Mouse (Mus musculus) mouse embryonic stem cell (cell line): Measurements from ENCODE around the gene Cd6.

Source experiments
- in situ Hi-C, 2 experiments: fragments of 300-500 bp; cut with MboI; formaldehyde crosslinking; loops; 1 replicate in 1 of 2; 3 replicates in 1 of 2; pipeline ENCODE4 v1.14.3; 2019 to 2020; ENCODE audit warnings: low sequenced_read_pairs in 2 of 2, low pct_unique_long_range_greater_than_20kb in 1 of 2, mixed read lengths in 1 of 2; ENCODE audit not compliant: unreplicated experiment in 1 of 2

Cd6 gene

DNA sequence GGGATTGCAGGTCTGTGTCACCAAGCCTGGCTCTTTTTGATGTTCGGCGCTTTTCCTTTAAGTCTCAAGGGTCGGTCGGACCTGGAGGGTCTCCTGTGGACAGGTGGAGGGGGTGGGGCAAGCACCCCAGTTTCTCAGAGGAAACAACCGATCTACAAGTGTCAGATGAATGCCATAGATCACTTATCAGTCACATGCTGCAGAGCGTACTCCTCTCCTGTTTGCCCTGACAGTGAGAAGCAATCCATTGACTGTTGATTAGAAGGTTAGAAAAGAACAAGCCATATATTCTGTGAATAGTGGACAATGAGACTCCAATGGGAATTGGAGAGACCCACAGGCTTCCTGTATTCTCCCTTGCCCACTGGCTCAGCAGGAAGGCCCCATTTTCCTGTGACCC is 79.7 kb downstream of the Cd6 start:
- in situ Hi-C loops = no loop called here

DNA sequence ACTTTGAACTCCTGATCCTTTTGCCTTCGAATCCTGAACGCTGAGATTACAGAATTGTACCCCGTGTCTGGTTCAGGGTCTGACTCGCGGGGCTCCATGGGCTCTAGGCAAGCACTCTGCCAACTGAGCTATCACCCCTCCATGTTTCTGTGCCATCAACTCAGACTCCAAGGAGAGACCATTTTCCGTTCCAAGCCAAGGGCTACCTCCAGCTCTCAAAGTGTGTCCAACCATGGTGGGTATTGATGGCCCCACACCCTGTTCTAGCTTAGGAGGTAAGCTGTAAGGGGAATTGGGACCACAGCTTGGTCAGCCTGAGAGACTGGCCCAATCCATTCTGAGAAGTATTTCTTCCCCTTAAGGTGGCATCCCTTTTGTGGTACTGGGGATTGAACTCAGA is 80.6 kb downstream of the Cd6 start:
- in situ Hi-C loops = no loop called here

DNA sequence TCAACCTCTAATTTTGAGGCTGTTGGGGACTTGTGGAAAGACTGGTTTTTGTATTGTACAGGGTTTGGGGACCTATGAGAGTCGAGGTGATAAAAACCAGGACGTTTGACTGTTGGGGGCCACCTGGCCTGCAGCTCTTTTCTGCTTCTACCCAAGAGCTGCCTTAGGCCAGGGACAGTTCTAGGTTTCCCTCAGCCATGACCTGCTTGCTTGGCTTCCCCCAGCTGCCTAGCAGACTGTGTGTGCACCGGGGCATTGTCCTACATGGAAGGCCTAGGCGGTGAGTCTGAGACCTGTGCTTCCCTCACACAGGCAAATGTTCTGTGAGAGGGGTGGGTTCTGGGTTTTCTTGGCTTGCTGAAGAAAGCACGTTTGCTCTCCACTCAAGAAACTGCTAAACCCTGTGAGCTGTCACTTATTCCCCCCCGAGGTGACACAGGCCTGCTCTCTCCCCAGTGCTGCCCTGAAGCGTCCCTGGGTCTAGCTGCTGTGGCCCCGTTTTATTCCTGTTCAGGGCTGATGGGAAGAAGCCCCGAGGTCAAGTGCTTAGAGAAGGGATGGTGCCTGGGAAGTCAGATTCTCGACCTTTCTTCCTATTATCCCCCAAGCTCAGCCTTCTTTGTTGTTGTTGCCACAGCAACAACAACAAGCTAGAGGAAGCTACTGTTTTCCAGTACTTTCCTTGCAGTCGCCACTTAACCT is 81.3 kb downstream of the Cd6 start:
- in situ Hi-C loops = no loop called here

DNA sequence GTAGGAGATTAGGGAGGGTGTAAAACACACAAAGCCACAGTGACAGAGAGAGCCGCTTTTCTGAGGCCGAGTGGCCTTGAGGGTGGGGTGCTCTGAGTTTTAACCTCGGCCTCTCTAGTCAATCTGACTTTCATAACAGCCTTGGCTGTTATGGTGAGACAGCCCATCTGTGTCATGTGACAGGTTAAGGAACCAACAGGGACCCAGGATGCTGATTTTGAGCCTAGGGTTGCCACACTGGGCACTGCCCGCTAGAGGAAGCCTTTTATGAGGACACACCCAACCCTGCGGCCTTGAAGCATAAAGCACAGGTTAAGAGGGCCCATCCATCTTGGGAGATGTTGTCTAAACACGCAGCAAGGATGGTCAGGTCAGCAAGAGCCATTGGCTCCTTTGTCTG is 82.1 kb downstream of the Cd6 start:
- in situ Hi-C loops = no loop called here

DNA sequence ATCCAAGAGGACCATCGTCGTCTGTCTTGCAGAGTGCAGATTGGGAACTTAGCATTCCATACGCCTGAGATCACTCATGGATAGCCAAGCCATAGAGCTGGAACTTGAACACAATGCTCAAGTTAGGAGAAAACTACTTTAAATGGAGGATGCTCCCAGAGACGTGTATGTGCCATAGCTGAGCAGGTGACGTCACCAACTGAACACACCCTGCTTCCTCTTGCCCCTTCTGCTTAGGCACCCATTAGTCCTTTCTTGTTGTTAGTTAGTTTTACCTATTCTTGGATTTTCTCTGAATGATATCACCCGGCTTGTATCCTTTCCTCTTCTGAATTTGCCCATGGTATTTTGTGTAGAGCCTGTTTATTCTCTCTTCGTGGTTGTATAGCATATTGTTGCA is 82.7 kb downstream of the Cd6 start:
- in situ Hi-C loops = no loop called here

DNA sequence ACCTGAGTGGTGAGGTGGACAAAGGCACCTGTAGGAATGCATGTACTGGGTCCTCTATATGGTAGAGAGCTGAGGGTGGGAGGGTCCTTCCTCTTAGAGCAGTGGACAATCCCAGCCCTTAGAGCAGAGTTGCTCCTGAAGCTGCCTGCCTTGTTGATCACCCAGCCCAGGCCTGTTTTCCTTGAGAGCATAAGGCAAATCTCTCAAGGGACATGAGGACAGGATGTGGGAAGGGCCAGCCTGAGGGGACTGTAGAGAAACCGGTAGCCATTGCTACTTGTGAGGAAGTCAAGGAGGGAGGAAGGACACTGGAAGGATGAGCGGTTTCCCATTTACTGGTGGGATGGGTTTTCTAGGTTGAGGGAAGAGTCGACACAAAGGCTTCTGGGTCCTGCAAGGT is 87.3 kb downstream of the Cd6 start:
- in situ Hi-C loops = no loop called here

DNA sequence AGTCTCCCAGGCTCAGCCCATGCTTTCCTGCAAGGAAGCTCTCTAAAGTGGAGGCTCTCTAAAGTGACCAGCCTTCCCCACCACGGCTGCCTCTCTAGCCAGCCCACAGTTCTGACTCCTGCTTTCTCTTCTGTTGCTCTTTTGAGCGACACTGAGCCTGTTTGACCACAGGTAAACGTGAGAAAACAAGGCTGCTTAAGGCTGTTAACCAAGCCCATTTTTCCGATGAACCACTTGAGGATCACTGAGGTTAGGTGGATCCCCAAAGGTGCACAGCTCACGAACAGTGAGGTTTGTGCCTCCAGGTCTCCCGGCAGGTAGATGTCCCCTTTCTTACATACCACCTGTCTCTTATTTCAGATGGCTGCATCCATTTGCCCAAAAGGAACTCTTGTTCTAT is 87.7 kb downstream of the Cd6 start:
- in situ Hi-C loops = no loop called here

DNA sequence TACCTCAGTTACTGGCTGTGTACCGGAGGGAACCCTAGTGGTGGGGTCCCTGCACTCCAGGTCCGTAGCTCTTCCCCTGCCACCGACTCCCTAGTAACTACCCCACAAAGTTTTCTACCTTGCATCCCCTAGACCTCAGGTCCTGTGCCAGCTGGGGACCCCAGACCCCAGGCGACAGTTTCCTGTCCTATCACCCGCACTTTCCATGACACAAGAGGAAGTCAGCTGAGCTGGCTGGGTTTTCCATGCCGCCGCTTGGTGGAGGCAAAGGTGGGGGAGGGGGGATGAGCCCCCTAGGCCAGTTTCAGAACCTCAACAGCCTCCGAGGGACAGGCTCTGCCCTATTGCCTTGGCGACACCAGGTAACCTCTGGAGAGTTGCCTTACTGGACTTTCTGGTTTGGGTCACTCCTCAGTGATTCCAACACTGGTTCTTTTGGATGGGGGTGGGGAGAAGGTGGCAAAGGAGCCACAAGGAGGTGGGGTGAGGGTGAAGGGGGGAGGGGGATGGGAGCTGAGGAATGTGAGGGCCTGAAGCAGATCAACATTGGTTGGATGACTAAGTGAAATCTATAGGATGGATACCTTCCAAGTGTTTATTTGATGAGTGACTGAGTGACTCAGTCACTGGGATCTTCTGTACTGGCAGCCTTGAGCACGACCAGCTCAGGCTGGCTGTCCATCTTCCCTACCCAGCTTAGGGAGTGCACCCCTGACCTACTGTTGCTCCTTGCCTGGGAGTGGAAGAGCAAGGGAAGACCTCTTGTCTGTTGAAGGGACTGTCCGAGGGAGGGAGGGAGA is 89.0 kb downstream of the Cd6 start:
- in situ Hi-C loops = no loop called here

DNA sequence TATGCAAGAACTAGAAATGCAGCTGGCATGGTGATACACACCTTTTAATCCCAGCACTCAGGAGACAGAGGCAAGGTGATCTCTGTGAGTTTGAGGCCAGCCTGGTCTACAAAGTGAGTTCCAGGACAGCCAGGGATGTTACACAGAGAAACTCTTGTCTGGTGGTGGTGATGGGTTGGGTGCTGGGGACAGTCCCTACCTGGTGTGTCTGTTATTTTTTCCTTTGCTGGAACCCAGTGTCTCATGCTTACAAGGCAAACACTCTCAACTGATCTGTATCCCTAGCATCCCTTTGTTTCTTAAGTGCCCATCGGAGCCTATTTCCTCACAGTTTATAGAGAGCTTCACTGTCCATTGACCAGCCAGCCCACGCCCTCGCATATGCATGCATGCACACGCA is 89.9 kb downstream of the Cd6 start:
- in situ Hi-C loops = no loop called here
